Mouse (Mus musculus): ENCODE measurements around the gene Filip1l.

DNA sequence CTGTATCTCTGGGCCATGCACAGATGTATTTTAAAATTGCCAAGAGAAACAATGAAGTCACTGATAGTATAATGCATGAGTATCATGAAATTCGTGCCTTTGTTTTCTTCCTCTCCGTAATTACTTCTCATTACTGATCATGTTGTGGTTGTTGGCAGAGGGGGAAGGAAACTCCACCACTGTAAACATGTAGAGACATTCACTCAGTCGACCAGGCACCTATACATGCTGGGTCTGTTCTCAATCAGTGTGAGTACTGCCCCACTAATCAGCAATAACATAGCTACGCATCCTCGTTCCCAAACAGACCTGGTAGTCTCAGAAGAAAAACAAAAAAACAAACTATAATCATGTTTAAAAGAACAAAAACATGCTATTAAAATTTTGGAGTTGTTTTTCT is 149.9 kb downstream of the Filip1l start:
- TF ChIP-seq TCF3 (IDR thresholded peaks at IDR 0.05; ENCODE audit: insufficient read length, low read depth) (no peak), MAX (IDR thresholded peaks at IDR 0.05; ENCODE audit: low read depth) (no peak), POLR2A (IDR thresholded peaks at IDR 0.05; ENCODE audit: insufficient read length, low read depth) (no peak), USF1 (IDR thresholded peaks at IDR 0.05; ENCODE audit: low read depth) (no peak), E2F4 (IDR thresholded peaks at IDR 0.05; ENCODE audit: insufficient read depth) (no peak), TCF12 (IDR thresholded peaks at IDR 0.05; ENCODE audit: insufficient read depth, poor library complexity, severe bottlenecking) (no peak)
